Mouse (Mus musculus) urinary bladder, postnatal 14 days (tissue): ENCODE measurements around the gene Klk1b22.
"Not testable (repeated sequence)": the region's sequence is repeated elsewhere in the genome, so short reads cannot be mapped to it uniquely, and the experiment has no call there.

Experiments used
- DNase-seq: peaks from one replicate; pipeline ENCODE4 v3.0.0; 2021; ENCODE audit warnings: low spot score

Gene Klk1b22

DNA sequence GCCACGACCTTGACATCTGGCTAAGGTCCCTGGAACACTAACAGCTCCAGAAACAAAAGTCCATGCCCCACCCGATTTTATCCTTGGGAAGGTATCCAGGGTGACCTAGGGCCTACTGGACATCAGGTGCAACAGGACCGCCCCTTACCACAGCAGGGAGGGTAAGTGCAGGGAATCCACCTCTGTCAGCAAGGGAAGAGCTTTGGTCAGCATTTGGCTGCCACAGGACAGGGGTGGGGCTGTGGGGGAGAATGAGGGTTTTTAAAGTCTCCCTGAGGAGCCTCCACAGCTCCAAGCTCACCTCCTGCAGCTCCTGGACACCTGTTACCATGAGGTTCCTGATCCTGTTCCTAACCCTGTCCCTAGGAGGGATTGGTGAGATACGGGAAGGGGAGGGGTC is at the start of gene Klk1b22:
Klk1b22 (plus strand) TSS at position 301 of the 400 bp plus-strand sequence.
- no peak for DNase-seq

DNA sequence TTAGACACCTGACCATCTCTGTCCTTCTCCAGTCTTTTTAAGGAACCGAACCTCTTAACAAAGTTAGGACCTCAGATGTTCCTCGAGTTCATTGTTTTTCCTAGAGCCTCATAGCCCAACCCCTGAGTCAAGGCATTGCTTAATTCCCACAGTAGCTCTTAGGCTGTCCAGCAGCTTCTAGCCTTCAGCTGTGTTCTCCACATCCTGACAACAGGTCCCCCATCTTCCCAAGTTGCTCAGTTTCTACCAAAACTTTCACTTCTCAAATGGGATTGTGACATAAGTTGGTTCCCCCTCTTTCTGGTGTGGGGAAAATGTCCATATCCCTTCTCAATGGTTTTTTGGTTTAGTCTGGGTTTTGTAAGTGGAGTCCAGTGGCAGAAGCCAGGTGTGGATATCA is 40.4 kb upstream of the Klk1b22 start:
- DNase-seq, result no peak

DNA sequence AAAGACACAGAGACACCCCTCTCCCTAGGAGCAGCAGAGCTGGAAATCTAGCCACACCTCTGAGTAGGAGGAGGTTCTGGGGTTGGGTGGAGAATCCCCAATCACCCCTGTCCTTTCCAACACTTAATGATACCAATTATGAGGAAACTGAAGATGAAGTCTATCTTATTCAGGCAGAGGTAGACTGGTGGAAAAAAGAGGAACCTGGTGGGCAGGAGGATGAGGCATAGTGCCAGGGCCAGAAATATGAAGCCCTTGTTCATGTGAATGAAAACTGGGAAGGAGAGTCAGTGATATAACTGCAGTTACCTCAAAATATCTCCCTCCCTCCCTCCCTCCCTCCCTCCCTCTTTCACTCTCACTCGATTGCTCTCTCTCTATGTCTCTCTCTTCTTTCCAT is 34.8 kb upstream of the Klk1b22 start:
- no peak for DNase-seq

DNA sequence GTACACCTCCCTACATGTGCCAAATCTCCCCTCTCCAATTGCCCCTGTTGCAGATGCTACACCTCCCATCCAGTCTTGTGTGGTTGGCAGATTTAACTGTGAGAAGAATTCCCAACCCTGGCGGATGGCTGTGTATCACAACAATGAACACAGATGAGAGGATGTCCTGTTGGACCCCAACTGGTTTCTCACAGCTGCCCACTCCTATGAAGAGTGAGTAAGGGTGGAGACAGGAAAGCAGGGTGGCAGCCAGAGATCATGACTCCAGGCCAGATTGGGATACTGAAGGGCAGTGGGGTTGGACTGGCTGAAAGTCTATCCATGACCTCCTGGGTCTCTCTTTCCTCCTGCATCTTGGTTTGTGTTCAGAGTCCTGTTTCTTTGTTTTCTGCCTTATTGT is 16.4 kb upstream of the Klk1b22 start:
- DNase-seq, result no peak

DNA sequence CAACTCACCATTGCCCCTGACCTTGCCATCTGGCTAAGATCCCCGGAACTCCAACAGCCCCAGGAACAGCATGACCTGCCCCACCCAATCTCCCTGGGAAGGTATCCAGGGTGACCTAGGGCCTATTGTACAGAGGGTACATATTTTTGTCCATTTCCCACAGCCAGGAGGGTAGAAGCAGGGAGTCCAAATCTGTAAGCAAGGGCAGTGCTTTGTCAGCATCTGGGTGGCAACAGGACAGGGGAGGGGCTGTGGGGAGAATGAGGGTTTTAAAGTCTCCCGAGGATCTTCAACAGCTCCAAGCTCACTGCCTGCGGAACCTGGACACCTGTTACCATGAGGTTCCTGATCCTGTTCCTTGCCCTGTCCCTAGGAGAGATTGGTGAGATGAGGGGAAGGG is 10.4 kb upstream of the Klk1b22 start, which contains the start of gene Klk1b21:
Klk1b21 (plus strand) TSS at position 301 of the 400 bp plus-strand sequence.
- DNase-seq, result not testable (repeated sequence)

DNA sequence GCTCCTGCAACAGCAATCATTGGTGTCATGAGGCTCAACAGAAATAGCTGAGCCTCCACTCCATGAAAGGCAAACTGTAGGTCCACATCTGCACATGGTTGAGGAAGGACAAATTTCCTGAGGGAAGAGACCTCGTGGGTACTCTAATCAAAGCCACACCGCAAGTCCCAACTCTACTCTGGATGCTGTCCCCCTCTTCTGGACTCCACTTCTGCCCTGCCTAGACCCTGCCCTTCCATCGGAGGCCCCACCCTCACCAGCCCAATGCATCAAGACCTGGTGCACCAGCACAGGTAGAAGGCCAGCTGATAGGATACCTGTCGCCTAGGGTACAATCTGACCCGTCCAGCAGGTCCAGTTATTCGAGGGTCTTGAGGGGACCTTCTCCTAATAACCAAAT is 11.0 kb downstream of the Klk1b22 start:
- no peak for DNase-seq

DNA sequence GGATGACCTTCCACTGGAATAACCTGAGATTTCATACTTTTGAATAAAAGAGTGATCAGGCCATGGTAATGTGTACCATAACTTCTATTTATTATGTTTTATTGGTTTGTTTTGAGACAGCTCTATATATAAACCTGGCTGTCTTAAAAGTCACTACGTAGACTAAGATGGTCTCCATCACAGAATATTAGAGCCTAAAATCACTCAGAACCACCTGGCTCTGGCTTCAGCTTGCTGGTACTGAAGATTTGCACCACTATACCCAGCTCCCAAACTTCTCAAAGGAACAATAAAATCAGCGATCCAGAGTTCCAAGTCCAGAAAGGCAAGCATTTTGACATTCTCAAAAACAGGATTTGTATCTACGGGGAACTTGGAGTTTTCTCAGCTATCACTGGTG is 24.0 kb downstream of the Klk1b22 start, which contains the start of gene Klk1b16:
Klk1b16 (plus strand) TSS at position 301 of the 400 bp plus-strand sequence.
- no peak for DNase-seq
